Mouse (Mus musculus): ENCODE results near the gene Des.
A peak's percentile ranks its signal among the peaks of the same experiment; 100 is the strongest.

Des gene

GRCm38 (mm10) chr1:75360112-75361031 is at the start of gene Des:
Gene Des, plus strand, starts transcription at chr1:75360329.
- TF ChIP-seq GATA4 (IDR thresholded peaks at IDR 0.05; ENCODE audit: insufficient replicate concordance, low read length) = no peak

- no peak for TF ChIP-seq GATA4 (IDR thresholded peaks at IDR 0.05; ENCODE audit: insufficient replicate concordance, low read length)
Measured at GRCm38 (mm10) chr1:75311694-75312093, 48.4 kb upstream of the Des start.

GRCm38 (mm10) chr1:75315011-75315410 is 45.1 kb upstream of the Des start:
- no peak for TF ChIP-seq GATA4 (IDR thresholded peaks at IDR 0.05; ENCODE audit: insufficient replicate concordance, low read length)

DNA sequence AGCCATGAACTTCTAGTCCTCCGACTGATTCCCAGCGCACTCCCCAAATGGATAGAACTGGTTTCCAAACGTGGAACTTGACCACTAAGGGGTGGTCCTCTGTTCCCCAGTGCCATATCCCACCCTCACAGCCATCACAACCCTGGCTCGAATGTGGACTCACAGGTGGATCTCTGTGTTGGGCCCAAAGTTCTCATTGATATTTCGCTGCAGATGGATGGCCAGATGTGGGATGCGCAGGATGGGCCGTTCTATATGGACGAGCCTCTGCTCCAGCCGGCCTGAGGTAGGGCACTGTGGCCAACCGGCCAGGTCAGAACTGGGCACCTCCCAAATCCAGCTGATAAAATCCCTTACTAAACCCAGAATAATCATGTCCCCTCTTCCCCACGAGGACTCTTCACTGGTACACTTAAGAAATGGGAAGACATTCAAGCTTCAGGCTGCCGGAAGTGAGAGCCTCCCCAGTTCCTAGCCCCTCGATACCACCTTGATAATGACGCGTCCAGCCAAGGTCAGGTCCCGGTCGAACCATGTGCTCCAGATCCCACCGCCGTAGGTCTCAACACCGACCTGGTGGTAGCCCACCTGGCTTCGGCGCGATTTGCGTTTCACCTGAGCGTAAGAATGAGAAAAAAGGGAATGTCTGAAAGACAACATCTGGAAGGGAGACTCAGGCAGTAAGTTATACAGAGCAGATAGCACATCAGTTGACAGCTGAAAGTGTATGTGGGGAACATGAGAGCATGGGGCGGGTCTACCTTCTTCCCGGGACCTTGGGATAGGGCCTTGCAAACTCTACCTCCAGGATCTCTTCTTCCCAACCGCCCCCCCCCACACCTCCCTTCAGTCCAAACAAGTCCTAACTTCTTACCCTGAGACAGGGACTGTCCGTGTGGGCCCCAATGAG is 44.4 kb upstream of the Des start:
- no peak for TF ChIP-seq GATA4 (IDR thresholded peaks at IDR 0.05; ENCODE audit: insufficient replicate concordance, low read length)

GRCm38 (mm10) chr1:75316861-75317240 is 43.3 kb upstream of the Des start:
- peak; percentile 57; the same call in 1 of the 2 replicates for TF ChIP-seq GATA4 (IDR thresholded peaks at IDR 0.05; ENCODE audit: insufficient replicate concordance, low read length)

DNA sequence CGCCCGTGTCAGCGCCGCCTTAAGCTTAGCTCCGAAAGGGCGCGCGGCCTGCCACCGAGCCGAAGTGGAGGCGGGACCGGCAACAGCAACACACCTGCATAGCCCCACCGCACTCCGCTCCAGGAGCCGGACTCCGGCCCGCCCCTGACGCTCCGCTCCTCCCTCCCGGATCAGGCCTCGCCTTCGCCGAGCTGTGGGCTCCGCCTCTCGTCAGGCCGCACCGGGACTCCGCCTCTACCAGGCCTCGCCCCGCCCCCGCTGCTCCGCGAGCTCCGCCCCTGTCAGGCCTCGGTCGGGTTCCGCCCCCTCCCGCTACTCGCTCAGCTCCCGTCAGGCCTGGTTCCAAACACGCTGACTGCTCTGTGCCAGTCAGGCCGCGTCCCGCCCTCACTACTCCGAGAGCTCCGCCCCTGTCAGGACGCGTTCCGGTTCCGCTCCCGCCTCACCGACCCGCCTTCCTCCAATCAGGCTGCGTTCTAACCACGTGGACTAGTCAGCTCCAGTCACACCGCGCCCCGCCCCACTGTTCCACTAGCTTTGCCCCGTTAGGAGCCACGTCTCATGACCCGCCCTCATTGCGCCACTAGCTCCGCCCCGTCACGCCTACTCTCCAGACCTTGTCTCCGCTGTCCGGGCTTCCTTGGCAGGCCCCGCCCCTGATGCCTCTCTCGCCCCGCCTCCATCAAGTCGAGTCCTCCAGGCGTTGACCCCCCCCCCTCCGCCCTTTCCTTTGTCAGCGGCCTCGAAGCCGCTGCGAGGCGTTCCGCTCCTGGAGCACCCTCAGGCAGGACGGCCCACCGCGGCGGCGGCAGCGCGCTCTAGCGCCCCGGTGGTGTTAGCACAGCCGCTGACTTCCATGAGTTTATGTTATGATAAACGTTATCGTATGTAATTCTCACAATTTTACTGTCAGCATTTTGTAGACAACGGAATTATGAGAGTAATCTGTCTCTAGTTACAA is 42.6 kb upstream of the Des start, which contains the start of gene Dnpep:
Gene Dnpep (minus strand): TSS at position 750 of the 961 bp plus-strand sequence.
- peak; percentile 21; the same call in 1 of the 2 replicates for TF ChIP-seq GATA4 (IDR thresholded peaks at IDR 0.05; ENCODE audit: insufficient replicate concordance, low read length)

DNA sequence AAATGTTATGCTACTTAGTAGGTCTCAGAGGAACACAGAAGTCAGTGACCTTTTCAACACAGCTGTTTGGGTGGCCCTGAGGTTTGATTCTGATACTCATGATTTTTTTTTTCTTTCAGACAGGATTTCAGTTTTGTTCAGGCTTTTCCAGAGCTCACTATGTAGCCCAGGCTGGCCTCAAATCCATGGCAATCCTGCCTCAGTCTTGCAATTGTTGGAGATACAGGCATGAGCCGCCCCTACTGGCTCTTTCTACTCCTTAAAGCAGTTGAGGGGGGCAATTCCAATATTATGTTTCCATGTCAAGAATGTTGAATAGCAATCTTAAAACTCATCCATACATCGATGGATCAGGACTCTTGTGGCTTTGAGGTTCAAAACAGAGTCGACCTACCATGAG is 41.8 kb upstream of the Des start:
- no peak for TF ChIP-seq GATA4 (IDR thresholded peaks at IDR 0.05; ENCODE audit: insufficient replicate concordance, low read length)

DNA sequence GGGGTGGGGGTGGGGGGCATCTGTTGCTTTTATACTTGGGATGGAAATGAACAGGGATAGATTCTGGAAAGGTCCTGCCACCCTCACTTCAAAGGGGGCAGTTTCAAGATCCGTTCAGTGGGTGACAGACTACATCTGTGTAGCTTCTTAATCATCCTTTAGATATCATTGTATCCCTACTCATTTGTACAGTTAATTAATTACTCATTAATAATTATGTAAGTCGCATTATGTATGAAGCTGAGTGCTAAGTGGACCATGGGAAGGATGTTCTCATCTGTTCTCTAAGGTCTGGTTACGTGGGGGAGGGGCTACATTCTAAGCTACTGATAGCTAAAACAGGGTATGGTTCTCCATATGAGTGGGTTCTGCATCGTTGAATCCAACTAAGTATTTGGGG is 41.4 kb upstream of the Des start:
- no peak for TF ChIP-seq GATA4 (IDR thresholded peaks at IDR 0.05; ENCODE audit: insufficient replicate concordance, low read length)

- no peak for TF ChIP-seq GATA4 (IDR thresholded peaks at IDR 0.05; ENCODE audit: insufficient replicate concordance, low read length)
Measured at GRCm38 (mm10) chr1:75319166-75319565, 41.0 kb upstream of the Des start.

- TF ChIP-seq GATA4 (IDR thresholded peaks at IDR 0.05; ENCODE audit: insufficient replicate concordance, low read length) = no peak
Measured at GRCm38 (mm10) chr1:75327461-75327860, 32.7 kb upstream of the Des start.

DNA sequence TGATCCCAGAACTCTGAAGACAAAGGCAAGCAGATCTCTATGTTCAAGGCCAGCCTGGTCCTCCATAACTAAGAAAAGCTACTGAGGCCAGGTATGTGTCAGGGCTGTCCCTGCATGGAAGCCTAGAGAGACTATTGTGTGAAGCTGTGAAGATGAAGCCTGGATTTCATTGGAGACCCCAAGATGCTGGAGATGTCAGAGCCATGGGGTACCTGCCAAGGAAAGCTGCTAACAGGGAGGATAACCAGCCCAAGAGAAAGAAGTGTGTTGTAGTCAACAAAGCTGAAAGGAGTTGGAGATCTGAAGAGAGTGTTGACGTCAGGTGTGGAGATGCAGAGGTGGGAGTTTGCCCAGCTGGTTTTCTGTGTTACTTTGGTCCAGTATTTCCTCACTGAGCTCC is 28.9 kb upstream of the Des start:
- no peak for TF ChIP-seq GATA4 (IDR thresholded peaks at IDR 0.05; ENCODE audit: insufficient replicate concordance, low read length)

DNA sequence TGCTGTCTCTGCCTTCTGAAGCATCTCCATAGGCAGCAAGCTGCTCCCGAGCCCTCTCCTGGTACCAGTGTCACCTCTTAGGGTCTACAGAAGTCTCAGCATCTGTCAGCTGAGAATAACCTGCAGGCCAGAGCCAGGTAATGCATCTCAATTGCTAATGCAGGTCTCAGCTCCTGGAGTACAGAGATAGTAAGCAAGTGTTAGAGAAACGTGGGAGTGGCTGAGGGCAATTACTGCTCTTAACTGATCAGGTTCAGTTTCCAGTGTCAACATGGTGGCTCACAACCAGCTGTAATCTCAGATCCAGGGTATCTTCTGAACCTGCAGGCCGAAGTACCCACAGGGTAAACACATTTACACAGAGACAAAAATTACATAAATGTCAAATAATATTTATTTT is 23.7 kb upstream of the Des start:
- no peak for TF ChIP-seq GATA4 (IDR thresholded peaks at IDR 0.05; ENCODE audit: insufficient replicate concordance, low read length)

GRCm38 (mm10) chr1:75337097-75337496 is 23.0 kb upstream of the Des start:
- no peak for TF ChIP-seq GATA4 (IDR thresholded peaks at IDR 0.05; ENCODE audit: insufficient replicate concordance, low read length)

GRCm38 (mm10) chr1:75338091-75338694 is 21.9 kb upstream of the Des start:
- no peak for TF ChIP-seq GATA4 (IDR thresholded peaks at IDR 0.05; ENCODE audit: insufficient replicate concordance, low read length)
